Mouse (Mus musculus) thymus, adult 2 months (tissue): ENCODE data around the gene Ssx2ip. TPM values are rescaled to one million over a fixed set of nuclear protein-coding genes. Genes with fewer than 3 reads are reported as not detected.

Source experiments
- DNase-seq: peaks from one replicate; pipeline ENCODE4 v3.0.0; 2021
- H3K27ac ChIP-seq: fragments of 200-500 bp; 2 replicates; pipeline ENCODE4 v1.5.1; 2012; ENCODE audit warnings: low read length, control low read depth; ENCODE audit not compliant: control insufficient read depth, insufficient read depth
- H3K27me3 ChIP-seq: fragments of 200-500 bp; 2 replicates; pipeline ENCODE4 v1.6.1; 2012; ENCODE audit warnings: mild to moderate bottlenecking, low read length, moderate library complexity, mixed read lengths; ENCODE audit not compliant: control insufficient read depth, insufficient read depth
- H3K36me3 ChIP-seq: fragments of 200-500 bp; 2 replicates; pipeline ENCODE4 v1.6.1; 2012; ENCODE audit warnings: mild to moderate bottlenecking, low read length, moderate library complexity; ENCODE audit not compliant: control insufficient read depth, insufficient read depth
- H3K4me1 ChIP-seq: fragments of 200-500 bp; replicated peaks from 2 replicates; pipeline ENCODE4 v1.6.1; 2012; ENCODE audit warnings: low read length; ENCODE audit not compliant: control insufficient read depth, insufficient read depth
- H3K4me3 ChIP-seq: fragments of 200-500 bp; 2 replicates; pipeline ENCODE4 v1.5.1; 2012; ENCODE audit warnings: mild to moderate bottlenecking, low read length, control low read depth, moderate library complexity; ENCODE audit not compliant: control insufficient read depth, insufficient read depth
- CTCF ChIP-seq: fragments of 200-500 bp; IDR thresholded peaks from 2 replicates; pipeline ENCODE4 v1.5.1; 2012; ENCODE audit warnings: mild to moderate bottlenecking, control low read depth, low read length, moderate library complexity, borderline replicate concordance; ENCODE audit not compliant: control insufficient read depth, poor library complexity, insufficient read depth; ENCODE audit errors: extremely low read depth
- POLR2A ChIP-seq: fragments of 200-500 bp; IDR thresholded peaks from 2 replicates; pipeline ENCODE4 v1.6.1; 2012; ENCODE audit warnings: mild to moderate bottlenecking, low read length, control low read depth, moderate library complexity; ENCODE audit not compliant: control insufficient read depth, poor library complexity, insufficient read depth; ENCODE audit errors: extremely low read depth
- WGBS: fragments of 180-500 bp; shearing (Covaris S2); methylation state at CpG from one replicate; pipeline ENCODE4 v1.1.7; 2018; 5-methylcytosine and 5-hydroxymethylcytosine counted together
- polyA plus RNA-seq: library from polyadenylated mRNA; depleted of rRNA; stranded (reverse); fragments of >200 nt; gene quantifications from 2 replicates; pipeline ENCODE4 v1.2.3, GENCODE M21; 2012

Gene Ssx2ip
- polyA plus RNA-seq, 1 experiment: 5.4 TPM

- peaks cover 2% of the 10 kb centered on the region; the same call in 1 of the 2 replicates for H3K4me1 ChIP-seq
- no peak overlapping the region for H3K4me3 ChIP-seq
- no peak overlapping the region for H3K27ac ChIP-seq
- no peaks in the 10 kb centered on the region for H3K27me3 ChIP-seq
- TF ChIP-seq POLR2A (no peak), CTCF (no peak)
- DNase-seq: no peak
- no peaks in the 10 kb centered on the region for H3K36me3 ChIP-seq
- 88% methylated on average over 7 of the region's 7 CpGs for WGBS
Observed at GRCm38 (mm10) chr3:146410114-146410513, 5.7 kb downstream of the Ssx2ip start.

GRCm38 (mm10) chr3:146412008-146412407, 7.6 kb downstream of the Ssx2ip start:
- H3K4me1 ChIP-seq: no peaks in the 10 kb centered on the region
- no peaks in the 10 kb centered on the region for H3K36me3 ChIP-seq
- 96% methylated on average over 2 of the region's 2 CpGs for WGBS
- DNase-seq: no peak
- no peak for TF ChIP-seq CTCF
- no peak for TF ChIP-seq POLR2A
- H3K27me3 ChIP-seq: no peaks in the 10 kb centered on the region
- H3K27ac ChIP-seq: no peak overlapping the region
- H3K4me3 ChIP-seq: no peak overlapping the region

- no peak overlapping the region for H3K4me3 ChIP-seq
- no peaks in the 10 kb centered on the region for H3K4me1 ChIP-seq
- 93% methylated on average over 7 of the region's 7 CpGs for WGBS
- H3K27ac ChIP-seq: no peak overlapping the region
- DNase-seq: no peak
- no peak for TF ChIP-seq CTCF
- no peak for TF ChIP-seq POLR2A
- no peaks in the 10 kb centered on the region for H3K27me3 ChIP-seq
- H3K36me3 ChIP-seq: no peaks in the 10 kb centered on the region
Observed at GRCm38 (mm10) chr3:146412480-146412879, 8.0 kb downstream of the Ssx2ip start.

- Histone ChIP-seq H3K36me3 (no peaks in the 10 kb centered on the region), H3K27me3 (no peaks in the 10 kb centered on the region), H3K27ac (no peak overlapping the region), H3K4me1 (no peaks in the 10 kb centered on the region), H3K4me3 (no peak overlapping the region)
- DNase-seq: no peak
- no peak for TF ChIP-seq CTCF
- TF ChIP-seq POLR2A: no peak
- 95% methylated on average over 13 of the region's 13 CpGs for whole genome bisulfite sequencing
Observed at GRCm38 (mm10) chr3:146413016-146413415, 8.6 kb downstream of the Ssx2ip start.

GRCm38 (mm10) chr3:146413992-146414391, 9.6 kb downstream of the Ssx2ip start:
- DNase-seq: no peak
- no peaks in the 10 kb centered on the region for H3K27me3 ChIP-seq
- no peaks in the 10 kb centered on the region for H3K36me3 ChIP-seq
- H3K4me3 ChIP-seq: no peak overlapping the region
- 88% methylated on average over 4 of the region's 4 CpGs for WGBS
- TF ChIP-seq POLR2A (no peak), CTCF (no peak)
- H3K4me1 ChIP-seq: no peaks in the 10 kb centered on the region
- H3K27ac ChIP-seq: no peak overlapping the region

- Histone ChIP-seq H3K27me3 (no peaks in the 10 kb centered on the region), H3K27ac (no peak overlapping the region), H3K36me3 (peaks cover 4% of the 10 kb centered on the region; the same call in 1 of the 2 replicates), H3K4me1 (no peaks in the 10 kb centered on the region), H3K4me3 (no peak overlapping the region)
- TF ChIP-seq CTCF: no peak
- no peak for TF ChIP-seq POLR2A
- 95% methylated on average over 12 of the region's 12 CpGs for WGBS
- no peak for DNase-seq
Observed at GRCm38 (mm10) chr3:146414555-146414954, 10.1 kb downstream of the Ssx2ip start.

- Histone ChIP-seq H3K36me3 (peaks cover 4% of the 10 kb centered on the region; the same call in 1 of the 2 replicates), H3K27me3 (no peaks in the 10 kb centered on the region), H3K4me3 (no peak overlapping the region), H3K4me1 (no peaks in the 10 kb centered on the region), H3K27ac (no peak overlapping the region)
- no peak for TF ChIP-seq CTCF
- TF ChIP-seq POLR2A: no peak
- DNase-seq: no peak
- WGBS: 96% methylated on average over 8 of the region's 8 CpGs
Observed at GRCm38 (mm10) chr3:146417873-146418272, 13.4 kb downstream of the Ssx2ip start.
